Mouse (Mus musculus) stomach, postnatal 0 days (tissue): ENCODE measurements around the gene Cblb. TPM values are rescaled to one million over a fixed set of nuclear protein-coding genes. Genes with fewer than 3 reads are reported as not detected.

ENCODE experiments used
- ATAC-seq: fragments of 200-750 bp; cut with Nextera tagmentation; 2 replicates; pipeline ENCODE4 v1.8.0; 2017; ENCODE audit not compliant: low FRiP score, low TSS enrichment
- DNase-seq: peaks from one replicate; pipeline ENCODE4 v3.0.0-alpha.2; 2016; ENCODE audit warnings: low spot score
- H3K27ac ChIP-seq: fragments of 300-500 bp; sonication (generic); replicated peaks from 2 replicates; pipeline ENCODE4 v1.5.1; 2014; ENCODE audit warnings: mild to moderate bottlenecking, control low read depth
- H3K27me3 ChIP-seq: fragments of 300-500 bp; sonication (generic); 2 replicates; pipeline ENCODE4 v1.6.1; 2014; ENCODE audit warnings: low read length; ENCODE audit not compliant: control insufficient read depth, insufficient read depth
- H3K36me3 ChIP-seq: fragments of 300-500 bp; sonication (generic); 2 replicates; pipeline ENCODE4 v1.6.1; 2014; ENCODE audit warnings: low read length, mixed read lengths; ENCODE audit not compliant: control insufficient read depth, insufficient read depth
- H3K4me1 ChIP-seq: fragments of 300-500 bp; sonication (generic); replicated peaks from 2 replicates; pipeline ENCODE4 v1.6.1; 2014; ENCODE audit warnings: antibody characterized with exemption; ENCODE audit not compliant: control insufficient read depth, insufficient read depth
- H3K4me2 ChIP-seq: fragments of 300-500 bp; sonication (generic); replicated peaks from 2 replicates; pipeline ENCODE4 v1.6.1; 2014; ENCODE audit warnings: low read depth, mild to moderate bottlenecking, control low read depth, moderate library complexity
- H3K4me3 ChIP-seq: fragments of 300-500 bp; sonication (generic); 2 replicates; pipeline ENCODE4 v1.5.1; 2014; ENCODE audit warnings: low read depth, low read length, control low read depth
- H3K9ac ChIP-seq: fragments of 300-500 bp; sonication (generic); 2 replicates; pipeline ENCODE4 v1.6.1; 2014; ENCODE audit warnings: mild to moderate bottlenecking, low read length, control low read depth, mixed read lengths
- H3K9me3 ChIP-seq: fragments of 300-500 bp; sonication (generic); 2 replicates; pipeline ENCODE4 v1.6.1; 2016; ENCODE audit warnings: low read length; ENCODE audit not compliant: control insufficient read depth
- CTCF ChIP-seq: IDR thresholded peaks from 2 replicates; pipeline ENCODE4 v1.5.1; 2016; ENCODE audit warnings: antibody characterized with exemption, low read depth, mild to moderate bottlenecking, moderate library complexity
- EP300 ChIP-seq: optimal IDR thresholded peaks from 2 replicates; pipeline ENCODE3; 2016; ENCODE audit warnings: antibody characterized with exemption
- WGBS: fragments of 180-500 bp; shearing (Covaris S2); extraction: QIAGEN DNeasy Blood & Tissue Kit; methylation state at CpG from one replicate; pipeline ENCODE4 v1.1.7; 2014; 5-methylcytosine and 5-hydroxymethylcytosine counted together
- polyA plus RNA-seq: library from polyadenylated mRNA; unstranded; fragments of >200 nt; fragmentation: Nextera tagmentation; extraction: Ambion mirVana; gene quantifications from 2 replicates; pipeline ENCODE4 v1.2.1, GENCODE M21; 2015

Cblb gene
- polyA plus RNA-seq, 1 experiment from 2014 or later = 4.0 TPM

GRCm38 (mm10) chr16:52100466-52100865 is 69.4 kb downstream of the Cblb start:
- TF ChIP-seq EP300 (no peak), CTCF (no peak)
- DNase-seq (no peak), ATAC-seq (no peak)
- no peaks in the 10 kb centered on the region for H3K27me3 ChIP-seq
- no peaks in the 10 kb centered on the region for H3K36me3 ChIP-seq
- H3K27ac ChIP-seq = no peak overlapping the region
- no peak overlapping the region for H3K4me3 ChIP-seq
- H3K4me2 ChIP-seq = no peak overlapping the region
- no peaks in the 10 kb centered on the region for H3K9me3 ChIP-seq
- no peak overlapping the region for H3K9ac ChIP-seq
- H3K4me1 ChIP-seq = no peaks in the 10 kb centered on the region
- WGBS = 69% methylated on average over 6 of the region's 6 CpGs

GRCm38 (mm10) chr16:52104608-52105007 is 73.6 kb downstream of the Cblb start:
- Histone ChIP-seq H3K4me3 (no peak overlapping the region), H3K9ac (no peak overlapping the region), H3K27me3 (no peaks in the 10 kb centered on the region), H3K36me3 (no peaks in the 10 kb centered on the region), H3K9me3 (no peaks in the 10 kb centered on the region), H3K27ac (no peak overlapping the region), H3K4me1 (no peaks in the 10 kb centered on the region), H3K4me2 (no peak overlapping the region)
- ATAC-seq = no peak
- no peak for DNase-seq
- TF ChIP-seq EP300 (no peak), CTCF (no peak)
- WGBS = 93% methylated on average over 9 of the region's 9 CpGs

- Histone ChIP-seq H3K4me1 (no peaks in the 10 kb centered on the region), H3K27ac (no peak overlapping the region), H3K4me3 (no peak overlapping the region), H3K36me3 (0 out of 2 replicates have a peak, but pooled peaks cover 1% of the 10 kb centered on the region), H3K4me2 (no peak overlapping the region), H3K9ac (no peak overlapping the region), H3K27me3 (no peaks in the 10 kb centered on the region), H3K9me3 (no peaks in the 10 kb centered on the region)
- ATAC-seq (no peak), DNase-seq (no peak)
- 79% methylated on average over 5 of the region's 5 CpGs for WGBS
- TF ChIP-seq CTCF = no peak
- no peak for TF ChIP-seq EP300
These were observed 76.8 kb downstream of the Cblb start for GRCm38 (mm10) chr16:52107836-52108235.

- no peak for TF ChIP-seq EP300
- no peak for TF ChIP-seq CTCF
- DNase-seq = no peak
- 63% methylated on average over 4 of the region's 4 CpGs for WGBS
- Histone ChIP-seq H3K9me3 (no peaks in the 10 kb centered on the region), H3K4me3 (no peak overlapping the region), H3K27me3 (no peaks in the 10 kb centered on the region), H3K9ac (no peak overlapping the region), H3K36me3 (0 out of 2 replicates have a peak, but pooled peaks cover 3% of the 10 kb centered on the region), H3K4me2 (no peak overlapping the region), H3K4me1 (no peaks in the 10 kb centered on the region), H3K27ac (no peak overlapping the region)
- no peak for ATAC-seq
These were observed 83.4 kb downstream of the Cblb start for GRCm38 (mm10) chr16:52114473-52114872.

GRCm38 (mm10) chr16:52119003-52119402 is 88.0 kb downstream of the Cblb start:
- Histone ChIP-seq H3K9me3 (no peaks in the 10 kb centered on the region), H3K27me3 (no peaks in the 10 kb centered on the region), H3K4me2 (no peak overlapping the region), H3K4me1 (no peaks in the 10 kb centered on the region), H3K36me3 (no peaks in the 10 kb centered on the region), H3K9ac (no peak overlapping the region), H3K4me3 (no peak overlapping the region), H3K27ac (no peak overlapping the region)
- no peak for DNase-seq
- WGBS = 62% methylated on average over 4 of the region's 4 CpGs
- TF ChIP-seq EP300 (no peak), CTCF (no peak)
- ATAC-seq = no peak

GRCm38 (mm10) chr16:52124974-52125373 is 93.9 kb downstream of the Cblb start:
- no peaks in the 10 kb centered on the region for H3K36me3 ChIP-seq
- TF ChIP-seq CTCF (no peak), EP300 (no peak)
- H3K9me3 ChIP-seq = no peaks in the 10 kb centered on the region
- H3K27me3 ChIP-seq = no peaks in the 10 kb centered on the region
- DNase-seq = no peak
- no peak overlapping the region for H3K9ac ChIP-seq
- H3K4me1 ChIP-seq = no peaks in the 10 kb centered on the region
- no peak for ATAC-seq
- H3K4me3 ChIP-seq = no peak overlapping the region
- H3K4me2 ChIP-seq = no peak overlapping the region
- H3K27ac ChIP-seq = no peak overlapping the region
